Mouse (Mus musculus): ENCODE measurements around the gene D17H6S53E.

GRCm38 (mm10) chr17:35157254-35157653, 31.1 kb downstream of the D17H6S53E start:
- no peak for TF ChIP-seq CTCF (IDR thresholded peaks at IDR 0.05; ENCODE audit: low read depth)
- TF ChIP-seq EP300 (IDR thresholded peaks at IDR 0.05; ENCODE audit: low read depth) = no peak

Data from liver, postnatal 0 days (tissue).